Mouse (Mus musculus) kidney, postnatal 36 days (tissue): ENCODE results near the gene Tac4.

ENCODE experiments used
- DNase-seq, 2 experiments: peaks; one replicate each; pipeline ENCODE4 v3.0.0; 2021 to 2022; ENCODE audit warnings: mixed read lengths in 2 of 2

The Tac4 gene

GRCm38 (mm10) chr11:95318116-95318515 is 56.8 kb downstream of the Tac4 start:
- DNase-seq, result no peak
